Mouse (Mus musculus): ENCODE measurements around the gene Ang.

DNA sequence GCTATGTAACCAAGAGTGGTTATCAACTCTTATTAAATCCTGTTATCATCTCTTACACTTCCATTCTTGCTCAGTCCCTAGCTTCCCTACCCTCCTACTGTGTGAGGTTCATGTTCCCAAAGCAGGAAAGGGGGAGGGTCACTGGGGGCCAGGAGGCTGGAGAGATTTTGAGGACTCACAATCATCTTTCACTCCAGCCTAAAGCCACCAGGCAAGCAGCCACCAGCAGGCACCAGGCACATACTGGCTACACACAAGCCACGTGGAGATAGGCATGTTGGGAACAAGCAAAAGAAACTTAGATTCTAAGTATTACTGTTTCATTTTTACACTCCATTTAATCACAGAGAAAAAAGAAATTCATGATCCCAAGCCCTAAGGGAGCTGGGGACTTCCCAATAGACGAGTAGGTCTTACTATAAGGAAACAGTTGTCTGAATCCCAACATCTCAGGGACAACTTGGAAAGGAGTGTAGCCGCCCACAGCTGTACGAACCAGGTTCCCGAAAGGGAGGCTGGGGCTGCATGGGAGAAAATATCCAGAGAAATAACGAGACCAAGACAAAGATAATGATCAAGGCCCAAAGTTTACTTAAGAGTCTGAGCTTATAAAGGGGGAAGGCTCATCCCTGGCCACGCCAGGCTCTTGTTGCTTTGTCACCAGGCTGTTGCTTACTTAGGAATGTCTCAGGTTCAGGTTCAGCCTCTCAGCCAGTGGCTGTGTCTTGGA lies 40.3 kb downstream of the Ang start:
- TF ChIP-seq MAX (IDR thresholded peaks at IDR 0.05; ENCODE audit: low read length) = peak; percentile 41
- TF ChIP-seq NRF1 (IDR thresholded peaks at IDR 0.05; ENCODE audit: insufficient read depth, low read depth, low read length, poor library complexity, severe bottlenecking) = no peak
- no peak for TF ChIP-seq UBTF (IDR thresholded peaks at IDR 0.05; ENCODE audit: borderline replicate concordance, insufficient read depth, low read depth, low read length)
- no peak for TF ChIP-seq MAFK (IDR thresholded peaks at IDR 0.05; ENCODE audit: borderline replicate concordance, low read depth, low read length)
- no peak for TF ChIP-seq CTCF (IDR thresholded peaks at IDR 0.05 in 2 of 3, conservative IDR thresholded peaks at IDR 0.05 in 1 of 3; ENCODE audit: control insufficient read depth in 1 of 3, insufficient read depth in 1 of 3, low read depth in 2 of 3, low read length in 3 of 3, poor library complexity in 1 of 3, severe bottlenecking in 1 of 3)
